Mouse (Mus musculus) monocyte, adult 5-6 weeks (primary cell): ENCODE results near the gene Fam192a. TPM values are rescaled to one million over a fixed set of nuclear protein-coding genes. Genes with fewer than 3 reads are reported as not detected.

ENCODE experiments used
- ATAC-seq: fragments of 153-309, 156-312 bp; replicated peaks from 2 replicates; pipeline ENCODE4 v1.8.0; 2017; ENCODE audit warnings: mild to moderate bottlenecking; ENCODE audit not compliant: low TSS enrichment, insufficient number of reproducible peaks, severe bottlenecking, poor library complexity, low FRiP score
- total RNA-seq: library from RNA; stranded (forward); fragments of 200-1000, 200-491, 200-594 nt; gene quantifications from 3 replicates; pipeline ENCODE4 v1.2.3, GENCODE M21; 2017

The Fam192a gene
- total RNA-seq, 1 experiment from 2014 or later = 127 TPM

DNA sequence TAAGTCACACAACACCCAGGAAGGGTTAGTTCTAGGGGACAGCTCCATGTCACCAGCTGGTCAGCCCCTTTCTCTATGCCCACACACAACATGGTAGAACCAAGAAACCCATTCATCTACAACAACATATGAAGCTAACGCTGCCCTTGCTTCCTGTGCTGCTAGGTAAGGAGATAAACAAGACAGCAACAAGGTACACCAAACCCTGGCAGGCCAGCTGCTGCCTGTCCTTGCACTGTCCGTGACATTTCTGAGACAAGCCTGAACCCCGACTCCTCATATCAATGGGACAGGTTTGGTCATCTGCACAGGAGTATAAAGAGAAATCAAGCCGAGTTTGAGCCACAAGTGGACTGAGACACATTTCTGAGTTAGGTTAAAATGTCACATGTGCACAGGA, 26.6 kb downstream of the Fam192a start:
- ATAC-seq = no peak

- no peak for ATAC-seq
Measured at GRCm38 (mm10) chr8:94574159-94574907, 27.5 kb downstream of the Fam192a start.

DNA sequence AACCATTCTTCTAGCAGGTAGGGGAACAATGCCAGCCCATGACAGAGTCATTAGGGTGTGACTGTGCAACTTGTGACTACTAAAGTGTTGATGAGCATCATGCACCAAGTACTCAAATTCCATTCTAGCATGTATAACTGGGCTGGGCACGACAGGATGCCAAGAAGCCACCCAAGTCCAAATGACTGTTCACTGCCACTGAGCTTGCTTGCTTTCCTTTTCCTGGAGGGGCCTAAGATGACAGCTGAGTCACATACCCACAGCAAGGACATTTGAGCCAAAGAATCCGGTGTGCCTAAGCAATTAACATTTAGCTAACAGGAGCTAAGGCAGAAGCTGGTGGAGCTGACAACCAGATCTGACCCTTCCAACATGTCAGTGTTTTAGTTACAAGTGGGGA, 29.9 kb downstream of the Fam192a start:
- ATAC-seq = no peak

GRCm38 (mm10) chr8:94569419-94569818, 32.4 kb downstream of the Fam192a start:
- no peak for ATAC-seq

DNA sequence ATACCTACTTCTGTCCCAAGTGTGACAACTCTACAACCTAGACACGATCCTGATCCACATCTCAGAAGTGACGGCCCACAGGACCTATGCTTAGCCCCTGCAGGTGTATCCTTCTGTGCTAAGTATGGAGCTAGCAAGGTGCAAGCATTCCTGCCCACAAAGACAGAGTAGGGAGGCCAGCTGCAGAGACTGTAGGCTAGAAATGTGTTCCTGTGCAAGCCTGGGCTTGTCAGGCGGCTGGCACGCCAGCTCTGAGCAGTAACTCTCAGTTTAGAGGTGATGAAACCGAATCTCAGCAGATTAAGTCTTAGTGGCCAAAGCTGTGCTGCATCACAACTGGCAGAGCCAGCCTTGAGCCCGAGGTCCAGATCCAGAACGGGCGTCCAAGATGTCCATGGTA, 33.7 kb downstream of the Fam192a start:
- no peak for ATAC-seq

DNA sequence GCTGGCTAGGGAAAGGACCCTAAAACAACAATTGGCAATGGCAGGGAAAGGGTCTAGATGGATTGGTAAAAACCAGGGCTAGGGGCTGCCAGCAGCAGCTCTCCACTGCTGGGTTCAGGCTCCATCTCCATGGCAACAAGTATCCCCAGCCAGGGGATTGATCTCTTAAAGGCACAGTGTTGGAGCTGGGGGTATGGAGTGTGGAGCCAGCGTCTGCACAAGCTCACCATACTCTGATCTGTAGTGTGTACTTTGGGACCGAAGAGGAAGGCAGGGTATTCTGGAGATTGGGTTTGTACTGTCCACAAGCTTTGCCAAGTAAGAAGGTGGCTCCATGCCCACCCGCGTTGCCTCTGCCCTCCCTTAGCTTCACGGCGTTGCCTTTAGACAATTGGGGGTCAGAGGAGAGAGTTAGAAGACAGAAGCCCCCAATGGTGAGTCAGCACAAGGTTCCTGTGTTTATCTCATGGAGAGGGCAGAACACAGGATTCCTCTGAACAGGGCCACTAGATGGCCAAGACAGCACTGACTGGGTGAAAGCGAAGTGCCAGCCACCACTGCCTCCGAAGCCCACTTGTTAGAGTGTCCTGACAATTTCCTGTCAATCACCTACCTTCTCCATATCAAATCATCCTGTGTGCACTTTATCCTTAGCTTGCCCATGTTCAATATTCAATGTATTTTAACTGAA, 34.5 kb downstream of the Fam192a start:
- no peak for ATAC-seq

- no peak for ATAC-seq
Measured at GRCm38 (mm10) chr8:94566446-94567158, 35.2 kb downstream of the Fam192a start.

GRCm38 (mm10) chr8:94566033-94566432, 35.8 kb downstream of the Fam192a start:
- ATAC-seq = no peak

- no peak for ATAC-seq
Measured at GRCm38 (mm10) chr8:94564421-94564820, 37.4 kb downstream of the Fam192a start.

- no peak for ATAC-seq
Measured at GRCm38 (mm10) chr8:94561256-94561655, 40.5 kb downstream of the Fam192a start.

GRCm38 (mm10) chr8:94557281-94557680, 44.5 kb downstream of the Fam192a start:
- no peak for ATAC-seq

- ATAC-seq = no peak
Measured at GRCm38 (mm10) chr8:94552696-94553095, 49.1 kb downstream of the Fam192a start.

DNA sequence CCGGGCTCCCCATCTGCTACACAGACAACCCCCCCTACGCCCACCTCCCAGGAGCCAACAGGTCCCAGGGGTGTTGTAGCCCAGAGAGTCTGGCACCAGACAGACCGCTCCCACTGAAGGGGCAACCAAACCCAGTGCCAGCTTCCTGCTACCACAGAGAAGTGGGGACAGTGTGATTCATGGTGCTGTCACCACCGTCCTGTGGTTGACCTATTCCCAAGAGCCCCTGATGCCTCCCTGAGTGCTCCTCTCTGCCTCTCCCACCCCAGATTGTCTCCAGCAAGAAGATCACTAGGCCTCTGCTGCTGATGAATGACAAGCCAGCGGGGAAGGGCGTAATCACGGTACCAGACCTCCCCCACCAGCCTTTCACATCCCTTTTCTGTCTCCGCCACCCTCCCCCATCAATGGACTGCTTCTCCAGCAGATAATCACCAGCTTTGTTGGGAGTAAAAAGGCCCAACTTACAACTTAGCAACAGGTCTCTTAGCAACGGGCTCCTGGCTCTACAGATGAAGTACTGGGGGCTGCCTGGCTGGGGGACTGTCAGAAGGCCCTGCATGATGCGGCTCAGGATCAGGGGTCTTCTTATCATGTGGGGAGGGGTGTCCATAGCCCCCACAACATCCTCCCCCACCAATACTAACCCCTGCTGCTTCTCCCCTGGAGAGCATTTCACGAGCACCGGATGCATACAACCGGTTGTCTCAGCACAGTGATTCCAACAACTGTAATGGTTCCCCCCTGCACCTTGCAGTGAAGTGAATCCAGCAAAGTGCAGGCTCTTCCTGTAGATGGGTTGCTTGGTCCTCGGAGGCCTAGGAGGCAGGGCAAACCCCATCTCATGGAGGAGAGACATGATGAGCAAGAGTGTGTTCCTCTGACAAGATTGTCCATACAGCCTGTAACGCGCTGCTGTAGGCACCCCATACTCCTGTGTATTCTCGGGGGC, 50.0 kb downstream of the Fam192a start:
- ATAC-seq = peak; percentile 54; the same call in 1 of the 2 replicates

- ATAC-seq = no peak
Measured at GRCm38 (mm10) chr8:94549998-94550397, 51.8 kb downstream of the Fam192a start.

DNA sequence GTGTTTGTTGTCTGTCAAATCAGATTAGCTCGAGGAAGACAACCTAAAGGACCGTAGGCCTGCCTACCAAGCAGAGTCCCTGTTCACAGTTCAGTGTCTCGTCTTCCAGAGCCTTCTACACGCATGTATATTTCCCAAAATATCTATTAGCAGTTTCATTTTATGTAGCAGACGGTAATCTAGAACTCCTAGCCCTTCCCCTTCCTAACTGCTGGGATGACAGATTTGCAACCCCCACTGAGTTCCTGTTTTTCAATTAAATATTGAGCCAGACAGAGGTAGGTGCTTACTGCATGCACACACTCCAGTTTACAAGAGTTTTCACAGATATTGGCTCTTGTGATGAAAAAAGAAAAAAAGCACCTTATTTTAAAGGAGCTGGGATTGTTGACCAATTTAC, 52.3 kb downstream of the Fam192a start:
- no peak for ATAC-seq

DNA sequence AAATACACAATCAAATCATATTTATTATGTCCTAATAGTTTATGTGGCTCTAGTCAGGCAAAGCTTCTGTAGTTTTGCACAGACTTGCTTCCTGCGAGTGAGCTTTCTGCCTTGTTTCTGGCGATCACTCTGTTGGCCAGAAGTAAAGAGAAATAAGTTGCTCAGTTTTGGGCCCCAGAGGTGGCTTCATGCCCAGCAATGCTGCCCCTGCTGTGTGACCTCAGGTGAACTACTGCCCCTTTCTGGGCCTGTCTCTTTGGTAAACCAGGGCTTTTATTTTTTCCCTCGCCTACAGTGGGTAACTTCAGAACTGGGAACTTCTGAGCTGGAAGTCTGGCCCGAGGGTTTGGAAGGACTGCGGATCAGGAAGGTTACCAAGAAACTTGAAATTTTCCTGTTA, 52.8 kb downstream of the Fam192a start:
- ATAC-seq = no peak

GRCm38 (mm10) chr8:94543981-94544380, 57.8 kb downstream of the Fam192a start:
- no peak for ATAC-seq

- ATAC-seq = peak; percentile 48; the same call in 1 of the 2 replicates
Measured at GRCm38 (mm10) chr8:94540889-94541795, 60.7 kb downstream of the Fam192a start.
